Mouse (Mus musculus) thymus, adult 2 months (tissue): ENCODE data around the gene Traf3ip2.

ENCODE experiments used
- CTCF ChIP-seq: fragments of 200-500 bp; IDR thresholded peaks from 2 replicates; pipeline ENCODE4 v1.5.1; 2012; ENCODE audit warnings: mild to moderate bottlenecking, control low read depth, low read length, moderate library complexity, borderline replicate concordance; ENCODE audit not compliant: control insufficient read depth, poor library complexity, insufficient read depth; ENCODE audit errors: extremely low read depth
- POLR2A ChIP-seq: fragments of 200-500 bp; IDR thresholded peaks from 2 replicates; pipeline ENCODE4 v1.6.1; 2012; ENCODE audit warnings: mild to moderate bottlenecking, low read length, control low read depth, moderate library complexity; ENCODE audit not compliant: control insufficient read depth, poor library complexity, insufficient read depth; ENCODE audit errors: extremely low read depth

DNA sequence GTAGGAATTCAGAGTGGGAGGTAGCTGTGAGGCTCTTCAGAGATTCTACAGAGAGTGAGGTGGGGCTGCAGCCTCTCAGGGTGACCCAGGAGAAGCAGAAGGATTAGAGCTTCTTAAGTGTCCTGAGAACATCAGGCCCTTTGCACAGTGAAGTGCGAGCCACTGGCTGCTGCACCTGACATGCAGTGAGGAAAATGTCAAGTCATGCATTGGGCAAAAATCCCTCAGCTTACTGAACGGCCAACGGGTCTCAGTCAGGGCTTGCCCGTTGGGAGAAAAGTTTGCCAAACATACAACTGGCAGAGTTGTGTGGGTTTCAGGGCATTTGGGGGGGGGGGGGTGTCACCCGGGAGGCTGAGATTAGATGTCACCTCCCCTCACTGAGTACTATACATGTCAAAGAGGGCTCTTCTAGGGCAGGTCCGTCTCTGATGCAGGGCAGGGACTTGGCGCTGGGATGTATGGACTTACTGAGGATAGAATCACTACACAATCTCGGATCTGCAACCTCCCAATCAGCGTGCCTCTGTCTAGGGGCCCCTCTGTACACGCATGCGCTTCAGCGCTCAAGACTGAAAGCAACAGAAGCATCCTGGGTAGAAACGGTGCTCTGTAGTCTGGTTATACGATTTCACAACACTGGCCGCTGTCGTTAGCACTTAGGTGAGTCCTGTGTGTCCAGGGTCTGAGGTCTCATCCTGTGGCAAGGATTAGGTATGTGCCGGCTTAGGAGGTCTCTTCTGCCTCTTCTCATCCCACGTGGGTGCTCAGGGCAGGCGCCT is 22.8 kb upstream of the Traf3ip2 start:
- TF ChIP-seq POLR2A: no peak
- no peak for TF ChIP-seq CTCF
